Mouse (Mus musculus): Measurements from ENCODE around the gene Ptprh.

The Ptprh gene

DNA sequence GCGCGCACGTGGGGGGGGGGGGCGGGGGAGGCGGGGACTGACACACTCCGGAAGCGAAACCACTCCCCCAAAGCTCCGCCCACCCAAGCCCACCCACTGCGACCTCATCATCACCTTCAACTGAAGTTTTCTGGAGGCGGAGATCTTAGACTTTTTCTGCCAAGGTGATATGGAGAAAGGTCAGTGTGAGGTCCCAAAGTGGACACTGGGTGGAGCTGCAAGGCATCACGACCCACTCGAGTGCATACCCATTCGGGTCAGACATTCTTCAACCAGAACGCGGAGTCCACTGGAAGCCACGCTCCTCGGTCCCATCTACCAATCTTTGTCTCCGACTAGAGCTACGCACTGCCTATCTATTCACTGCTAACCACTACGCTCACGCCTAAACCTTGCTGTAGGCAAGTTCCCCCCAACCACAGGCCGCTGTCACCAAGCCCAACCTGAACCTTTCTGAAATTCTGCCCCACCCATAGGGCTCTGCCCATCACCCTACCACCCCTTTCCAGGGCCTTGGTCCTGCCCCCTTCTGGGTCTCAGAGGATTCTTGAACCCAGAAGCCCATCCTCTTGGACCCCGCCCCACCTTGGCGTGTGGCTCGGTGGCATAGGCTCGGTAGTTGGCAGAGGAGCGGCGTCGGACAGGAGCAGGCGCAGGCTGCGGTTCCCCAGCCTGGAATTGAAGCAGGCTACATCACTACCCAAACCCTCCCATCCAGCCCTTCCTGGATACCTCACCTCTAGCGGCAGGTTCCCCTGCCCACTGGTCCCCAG is 82.4 kb downstream of the Ptprh start:
- DNase-seq = no peak

DNA sequence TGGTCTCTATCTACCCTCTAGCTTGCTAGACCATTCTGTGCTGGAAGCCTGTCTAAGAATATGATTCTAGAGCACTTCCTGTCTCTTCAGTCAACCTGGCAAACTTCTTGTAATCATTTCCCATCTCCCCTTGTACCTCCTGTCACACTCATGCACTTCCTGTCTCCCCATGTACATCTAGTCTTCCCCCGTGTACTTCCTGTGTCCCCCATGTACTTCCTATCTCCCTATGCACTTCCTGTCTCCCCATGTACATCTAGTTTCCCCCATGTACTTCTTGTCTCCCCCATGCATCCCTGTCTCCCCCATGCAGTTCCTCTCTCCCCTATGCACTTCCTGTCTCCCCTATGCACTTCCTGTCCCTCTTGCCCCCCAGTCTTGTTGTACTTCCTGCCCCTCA is 85.4 kb downstream of the Ptprh start:
- no peak for DNase-seq

DNA sequence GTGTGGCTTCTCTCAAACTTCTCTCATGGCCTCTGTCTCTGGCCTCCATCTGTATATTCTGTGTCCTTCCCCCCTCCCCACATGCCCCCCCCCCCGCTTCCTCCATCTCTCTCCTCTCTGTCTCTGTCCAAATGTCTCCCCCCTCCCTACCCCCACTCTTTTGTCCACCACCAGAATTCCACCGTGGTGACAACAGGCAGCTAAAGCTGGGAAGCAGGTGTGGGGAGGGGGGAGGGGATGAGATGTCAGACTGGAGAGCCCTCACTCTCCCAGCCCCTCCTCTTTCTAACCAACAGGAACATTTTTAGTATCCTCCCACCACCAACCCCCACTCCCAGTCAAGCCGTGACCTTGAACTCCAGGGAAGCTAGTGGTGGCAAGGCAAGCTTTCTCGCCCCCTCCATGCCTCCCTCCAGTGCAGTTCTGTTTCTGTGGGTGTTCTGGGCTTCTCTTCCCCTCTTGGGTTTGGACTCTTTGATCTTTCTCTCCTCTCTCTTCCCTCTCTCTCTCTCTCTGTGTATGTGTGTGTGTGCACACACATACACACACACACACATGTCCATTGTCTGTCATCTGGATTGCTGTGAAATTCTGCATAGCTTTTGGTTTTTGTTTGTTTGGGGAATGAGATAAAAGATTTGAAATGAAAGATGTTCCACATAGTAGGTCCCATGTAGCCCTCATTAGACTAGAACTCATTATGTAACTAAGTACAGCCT is 87.3 kb downstream of the Ptprh start, which contains the start of gene Tnnt1:
Gene Tnnt1 (minus strand): TSS at position 51 of the 719 bp plus-strand sequence.
- DNase-seq = no peak

DNA sequence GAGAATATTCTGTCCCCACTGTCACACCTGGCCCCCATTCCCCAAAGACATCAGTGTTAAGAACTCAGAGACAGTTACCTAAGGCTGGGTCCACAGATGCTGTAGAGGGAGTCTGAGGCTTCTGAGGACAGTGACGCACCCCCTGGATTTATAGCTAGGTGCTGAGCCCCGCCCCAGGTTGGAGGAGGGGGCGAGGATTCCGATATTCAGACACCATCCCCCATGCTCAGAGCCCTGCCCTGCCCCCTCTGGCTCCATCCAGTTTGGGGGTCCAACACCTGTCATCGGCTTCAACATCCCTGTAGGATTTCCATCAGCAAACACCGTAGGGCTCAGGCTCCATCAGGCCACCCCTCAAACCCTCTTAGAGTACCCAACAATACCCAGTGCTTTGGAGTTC is 88.0 kb downstream of the Ptprh start:
- no peak for DNase-seq

DNA sequence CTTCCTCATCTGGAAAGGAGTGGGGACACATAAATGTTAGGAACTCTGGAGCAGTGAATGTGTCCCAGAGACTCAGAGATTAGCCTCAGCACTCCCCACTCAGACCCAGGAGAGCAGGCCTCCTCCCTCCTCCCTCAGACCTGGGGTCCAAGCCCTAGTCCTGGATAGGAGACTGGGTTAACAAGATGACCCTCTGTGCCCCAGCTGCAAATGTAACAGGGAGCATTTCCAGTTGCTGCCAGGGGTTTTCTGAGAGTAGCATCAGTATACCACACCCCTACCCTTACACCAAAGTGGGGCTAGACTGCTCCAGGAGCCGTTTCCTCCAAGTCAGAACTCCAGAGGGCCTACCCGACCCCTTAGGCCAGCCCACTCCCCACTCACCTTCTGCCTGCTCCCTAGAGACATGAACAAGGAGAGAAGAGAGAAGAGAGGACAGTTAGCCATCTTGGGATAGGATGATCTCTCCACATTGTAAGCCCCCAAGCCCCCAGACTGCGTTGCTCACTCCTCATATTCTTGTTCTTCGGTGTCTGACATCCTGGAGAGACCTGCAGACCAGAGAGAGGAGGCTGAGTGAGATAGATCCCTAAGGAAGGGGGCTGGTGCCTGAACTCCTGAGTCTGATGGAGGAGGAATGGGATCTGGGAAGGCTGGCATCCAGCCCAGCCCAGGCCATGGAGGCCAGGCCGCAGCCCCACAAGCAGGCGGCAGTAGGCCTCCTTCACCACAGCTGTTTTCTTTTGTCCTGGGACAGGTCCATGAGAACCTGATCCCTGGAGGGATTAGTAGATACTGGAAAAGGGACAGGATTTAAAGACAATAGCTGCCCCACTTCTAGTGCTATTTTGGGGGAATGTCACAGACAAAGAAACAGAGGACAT is 89.8 kb downstream of the Ptprh start:
- DNase-seq = no peak

DNA sequence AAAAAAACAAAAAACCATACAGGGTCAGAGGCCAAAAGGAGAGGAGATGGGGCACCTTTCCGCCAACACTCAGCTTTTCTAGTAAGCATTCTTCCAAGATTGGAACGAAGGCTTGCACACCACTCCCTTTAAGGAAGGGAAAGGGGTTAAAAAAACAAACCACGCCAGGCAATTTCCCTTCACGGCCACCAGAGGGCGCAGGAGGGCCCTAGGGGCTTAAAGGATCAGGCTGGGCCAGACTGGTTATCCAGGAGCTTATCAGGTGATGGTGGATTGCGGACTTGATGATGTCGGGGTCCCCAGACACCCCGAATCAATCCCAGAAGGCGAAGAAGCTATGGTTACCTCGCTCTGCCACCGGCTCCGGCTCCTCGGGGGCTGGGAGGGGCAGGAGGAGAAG is 90.6 kb downstream of the Ptprh start:
- DNase-seq = peak; percentile 60

DNA sequence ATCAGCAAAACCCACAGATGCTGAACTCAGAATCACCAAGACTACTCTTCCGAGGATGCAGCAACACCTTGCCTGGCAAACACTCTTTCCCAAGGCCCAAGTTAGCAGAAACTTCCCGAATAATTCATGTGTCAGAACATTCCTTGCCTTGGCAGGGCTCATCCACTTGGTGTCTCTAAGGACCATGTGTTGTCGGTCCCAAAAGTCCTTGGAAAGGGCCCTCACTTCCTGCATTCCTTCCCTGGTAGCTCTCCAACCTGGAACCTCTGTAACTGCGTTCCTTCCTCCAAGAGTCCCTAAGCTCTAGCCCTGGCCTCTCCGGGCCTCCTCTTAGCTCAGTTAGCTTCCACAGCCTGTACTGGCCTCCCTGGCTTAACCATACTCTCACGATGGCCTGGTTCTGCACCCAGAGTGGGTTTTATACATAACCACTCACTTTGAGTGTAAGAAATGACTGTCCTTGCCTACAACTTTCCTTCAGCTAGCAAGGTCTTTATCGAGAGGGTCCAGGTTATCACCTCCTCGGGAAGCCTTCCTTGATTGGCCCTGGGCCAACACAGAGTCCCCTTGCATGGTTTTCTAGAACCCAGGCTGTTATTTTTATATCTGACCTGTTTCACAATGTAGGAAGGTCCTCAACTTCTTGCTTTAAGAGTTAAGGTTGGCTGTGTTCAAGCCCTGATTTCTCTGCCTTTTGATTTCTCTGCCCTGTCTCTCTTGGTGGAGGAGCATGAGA is 92.2 kb downstream of the Ptprh start:
- peak; percentile 55 for DNase-seq

DNA sequence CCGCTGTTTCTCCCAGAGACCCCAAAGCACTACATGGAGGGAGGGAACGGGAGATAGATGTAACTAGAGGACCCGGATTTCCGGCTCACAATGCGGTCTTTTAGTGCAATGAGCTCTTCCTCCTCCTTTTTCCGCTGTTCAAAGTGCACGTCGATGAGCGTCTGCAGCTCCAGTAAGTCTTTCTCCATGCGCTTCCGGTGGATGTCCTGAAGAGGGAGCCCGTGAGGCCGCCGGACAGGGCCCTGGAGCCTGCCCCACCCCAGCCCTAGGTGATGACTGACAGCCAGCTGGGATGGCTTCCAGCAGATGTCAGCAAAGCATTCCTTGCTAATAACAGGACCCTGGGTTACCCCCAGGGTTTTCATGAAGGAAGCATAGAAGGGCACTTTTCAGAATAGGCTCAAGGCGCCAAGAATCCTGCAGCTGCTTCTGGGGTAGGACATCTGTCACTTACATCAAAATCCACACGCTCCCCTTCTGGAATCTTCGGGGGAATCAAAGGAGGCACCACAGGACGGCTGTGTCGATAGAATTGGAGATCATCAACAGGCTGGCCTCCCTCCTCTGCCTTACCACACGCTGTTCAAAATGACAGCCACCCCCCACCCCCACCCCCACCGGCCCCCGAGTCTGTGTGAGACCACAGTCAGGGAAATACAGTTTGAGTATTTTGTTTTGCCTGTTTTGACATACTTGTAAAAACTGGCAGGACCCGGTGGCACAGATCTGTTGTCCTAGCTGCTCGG is 93.8 kb downstream of the Ptprh start:
- peak; percentile 95 for DNase-seq

DNA sequence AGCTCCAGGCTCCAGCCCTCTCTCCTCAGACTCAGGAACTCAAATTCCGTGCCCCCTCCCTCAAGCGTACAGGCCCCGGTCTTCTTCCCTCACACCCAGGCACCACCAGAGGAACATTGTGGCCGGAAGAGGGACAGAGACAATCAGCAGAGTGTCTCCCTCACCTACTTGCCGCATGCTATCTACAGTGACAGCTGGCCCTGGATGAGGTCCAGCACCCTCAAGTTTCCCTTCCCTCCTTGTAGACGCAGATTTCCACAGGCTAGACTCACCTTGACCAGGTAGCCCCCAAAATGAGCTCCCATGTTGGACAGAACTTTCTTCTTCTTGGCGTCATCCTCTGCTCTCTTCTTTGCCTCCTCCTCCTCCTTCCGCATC is 95.1 kb downstream of the Ptprh start:
- DNase-seq = no peak

DNA sequence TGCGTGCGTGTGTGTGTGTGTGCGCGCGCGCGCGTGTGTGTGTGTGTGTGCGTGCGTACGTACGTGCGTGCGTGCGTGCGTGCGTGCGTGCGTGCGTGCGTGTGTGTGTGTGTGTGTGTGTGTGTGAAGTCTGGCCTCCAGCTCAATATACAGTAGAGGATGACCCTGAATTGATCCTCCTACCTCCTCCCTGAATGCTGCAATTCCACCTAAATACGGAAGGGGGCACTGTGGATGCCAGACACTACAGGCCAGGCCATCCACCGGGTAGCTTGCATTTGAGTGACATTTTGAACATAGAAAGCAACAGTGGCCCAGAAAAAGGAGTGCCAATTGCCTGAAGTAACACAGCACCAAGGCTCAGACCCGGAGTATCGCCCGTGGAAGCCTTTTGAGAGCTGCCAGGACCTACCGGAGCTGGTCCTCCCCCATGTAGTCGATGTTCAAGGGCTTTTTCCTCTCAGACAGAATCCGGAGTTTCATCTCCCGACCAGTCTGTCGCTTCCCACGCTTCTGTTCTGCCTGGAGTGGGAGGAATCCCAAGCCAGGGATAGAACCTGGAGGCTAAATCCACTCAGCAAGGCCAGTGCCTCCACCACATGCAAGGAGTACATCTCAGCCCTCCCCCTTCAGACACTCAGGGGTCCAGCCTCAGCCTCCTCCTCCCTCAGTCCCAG is 95.6 kb downstream of the Ptprh start:
- no peak for DNase-seq

DNA sequence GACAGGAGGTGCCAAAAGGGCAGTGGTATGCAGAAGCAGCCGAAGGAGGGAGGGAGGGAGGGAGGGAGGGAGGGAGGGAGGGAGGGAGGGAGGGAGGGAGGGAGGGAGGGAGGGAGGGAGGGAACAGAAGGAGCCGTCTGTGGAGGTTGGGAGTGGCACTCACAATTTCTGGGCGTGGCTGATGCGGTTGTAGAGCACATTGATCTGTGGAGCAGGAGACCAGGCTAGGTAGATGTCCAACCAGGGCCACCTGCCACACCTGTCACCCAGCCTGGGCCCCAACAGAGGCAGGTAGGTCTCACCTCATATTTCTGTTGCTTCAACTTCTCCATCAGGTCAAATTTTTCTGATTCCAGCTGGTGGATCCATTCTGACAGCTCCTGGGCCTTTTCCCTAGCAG is 96.6 kb downstream of the Ptprh start:
- DNase-seq = no peak

DNA sequence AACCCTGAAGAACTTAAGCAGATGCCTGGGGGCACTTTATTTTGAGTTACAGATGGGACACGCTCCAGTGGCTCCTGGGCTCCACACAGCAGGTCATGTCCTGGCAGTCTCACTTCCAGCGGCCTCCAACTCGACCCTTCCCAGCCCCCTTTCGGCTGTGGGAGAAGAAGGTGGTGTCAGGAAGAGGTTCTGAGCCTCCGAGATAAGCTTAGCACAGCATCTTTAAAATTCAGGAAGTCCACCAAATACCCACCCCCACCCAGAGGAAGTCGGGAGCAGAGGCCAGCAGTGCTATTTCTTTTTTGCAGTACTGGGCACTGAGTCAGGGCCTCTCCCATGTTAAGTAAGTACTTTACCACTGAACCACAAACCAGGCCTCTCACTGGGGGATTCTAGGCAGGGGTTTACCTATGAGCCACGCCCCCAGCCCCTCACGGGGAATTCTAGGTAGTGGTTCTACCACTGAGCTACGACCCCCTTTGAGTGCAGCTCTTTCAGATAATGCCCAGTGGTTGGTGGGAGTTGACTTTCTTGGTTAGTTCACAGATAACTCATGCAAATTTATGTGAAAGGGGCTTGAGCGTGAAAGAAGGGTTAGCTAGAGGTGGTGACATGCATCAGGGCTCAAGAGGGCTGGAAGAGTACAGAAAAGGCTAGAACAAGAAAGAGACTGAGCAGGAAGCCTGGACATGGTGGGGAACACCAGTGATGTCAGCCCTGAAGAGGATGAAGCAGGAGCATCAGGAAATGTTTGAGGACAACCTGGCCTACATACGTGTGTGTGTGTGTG is 99.0 kb downstream of the Ptprh start:
- no peak for DNase-seq

DNA sequence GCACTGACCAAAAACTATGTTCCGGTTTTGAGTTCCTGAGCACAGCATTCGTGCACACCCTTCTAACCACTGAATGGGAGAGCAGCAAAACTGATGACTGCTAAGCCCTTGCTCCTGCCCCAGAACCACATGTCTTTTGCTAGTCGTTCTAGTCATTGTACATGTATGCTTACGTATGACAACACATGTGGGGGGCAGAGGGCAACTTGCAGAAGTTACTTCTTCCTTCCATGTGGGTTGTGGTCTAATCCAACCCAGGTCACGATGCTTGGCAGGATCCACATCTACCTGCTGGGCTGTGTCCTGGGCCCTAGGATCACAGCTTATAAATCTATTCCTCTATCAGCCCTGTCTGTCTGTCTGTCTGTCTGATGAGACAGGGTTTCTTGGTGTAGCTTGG is 100.0 kb downstream of the Ptprh start:
- no peak for DNase-seq

DNA sequence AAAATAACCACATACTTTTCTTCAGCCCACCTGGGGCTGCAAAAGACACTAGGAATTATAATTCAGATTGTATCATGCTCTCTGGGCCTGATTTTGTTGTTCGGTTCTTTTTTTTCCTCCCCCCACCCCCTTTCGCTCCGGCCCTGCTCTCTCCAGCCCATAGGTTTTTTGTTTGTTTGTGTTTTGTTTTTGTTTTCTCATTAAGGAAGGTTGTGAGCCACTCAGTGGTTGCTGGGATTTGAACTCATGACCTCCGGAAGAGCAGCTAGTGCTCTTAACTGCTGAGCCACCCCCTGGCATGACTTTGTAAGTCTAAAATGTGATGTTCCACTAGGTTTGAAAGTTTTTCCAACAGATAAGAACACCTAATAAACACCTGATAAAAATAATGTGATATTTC is 100.7 kb downstream of the Ptprh start:
- no peak for DNase-seq

DNA sequence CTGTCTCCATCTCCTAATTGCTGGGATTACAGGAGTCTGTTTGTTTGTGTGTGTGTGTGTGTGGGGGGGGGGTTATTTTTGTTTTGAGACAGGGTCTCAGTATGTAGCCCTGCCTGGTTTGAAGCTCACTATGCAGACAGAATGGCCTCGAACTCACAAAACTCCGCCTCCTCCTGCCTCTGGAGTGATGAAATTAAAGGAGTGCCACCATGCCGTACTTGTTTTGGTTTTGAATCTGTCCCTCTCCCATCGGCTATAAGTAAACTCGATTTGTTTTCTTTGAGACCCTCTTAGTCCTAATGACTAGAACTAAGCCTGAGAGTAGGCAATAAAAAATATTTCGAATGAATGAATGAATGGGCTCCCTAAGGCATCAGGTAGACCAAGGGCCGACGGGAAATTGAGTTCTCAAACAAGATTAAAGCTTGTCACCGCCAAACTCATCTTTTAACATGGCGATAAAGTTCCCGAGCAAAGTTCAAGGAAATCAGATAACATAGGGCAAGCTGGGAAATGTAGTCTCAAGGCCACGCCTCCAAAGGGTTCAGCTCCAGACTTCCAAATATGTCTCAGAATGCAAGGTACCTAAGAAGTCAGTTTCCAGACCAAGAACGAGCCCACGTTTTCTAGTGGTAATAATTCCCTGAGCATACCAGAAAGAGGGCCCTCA is 101.3 kb downstream of the Ptprh start:
- DNase-seq = peak; percentile 58

DNA sequence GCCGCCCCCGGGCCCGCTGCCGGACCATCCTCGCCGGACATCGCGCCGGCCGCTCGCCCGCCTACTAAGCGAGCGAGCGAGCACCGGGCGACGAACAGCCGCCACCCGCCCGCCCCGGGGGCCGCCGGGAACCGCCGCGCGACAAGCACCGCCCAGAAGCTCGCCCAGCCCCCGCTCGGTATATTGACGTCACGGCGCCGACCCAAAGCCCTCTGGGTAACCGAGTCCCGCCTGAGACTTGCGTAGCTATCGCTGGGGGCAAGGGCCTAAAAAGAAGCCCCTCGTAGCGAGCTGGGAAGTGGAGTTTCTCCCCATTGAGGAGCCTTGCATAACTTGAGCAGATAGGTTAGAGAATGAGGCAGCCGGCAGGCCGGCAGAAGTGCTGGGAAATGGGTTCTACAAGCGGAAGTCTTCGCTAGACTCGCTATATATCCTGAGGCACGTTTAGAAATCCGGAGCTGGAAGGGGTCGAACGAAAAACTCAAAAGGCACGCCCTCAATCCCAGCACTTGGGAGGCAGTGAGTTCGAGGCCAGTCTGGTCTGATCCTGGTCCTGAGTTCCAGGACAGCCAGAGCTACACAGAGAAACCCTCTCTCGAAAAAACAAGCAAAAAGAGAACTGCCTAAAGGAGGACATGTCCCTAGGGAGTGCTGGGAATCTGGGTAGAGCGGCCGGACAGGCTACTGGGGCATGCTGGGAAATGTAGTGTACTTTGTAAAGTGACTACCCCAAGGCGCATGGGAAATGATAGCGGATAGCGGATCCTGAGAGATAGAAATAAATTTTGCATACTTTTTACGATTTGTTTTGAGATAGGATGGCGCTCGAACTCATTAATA is 102.1 kb downstream of the Ptprh start, which contains the start of gene Ppp1r12c:
Gene Ppp1r12c (minus strand): TSS at position 123 of the 840 bp plus-strand sequence.
- peak; percentile 97 for DNase-seq

DNA sequence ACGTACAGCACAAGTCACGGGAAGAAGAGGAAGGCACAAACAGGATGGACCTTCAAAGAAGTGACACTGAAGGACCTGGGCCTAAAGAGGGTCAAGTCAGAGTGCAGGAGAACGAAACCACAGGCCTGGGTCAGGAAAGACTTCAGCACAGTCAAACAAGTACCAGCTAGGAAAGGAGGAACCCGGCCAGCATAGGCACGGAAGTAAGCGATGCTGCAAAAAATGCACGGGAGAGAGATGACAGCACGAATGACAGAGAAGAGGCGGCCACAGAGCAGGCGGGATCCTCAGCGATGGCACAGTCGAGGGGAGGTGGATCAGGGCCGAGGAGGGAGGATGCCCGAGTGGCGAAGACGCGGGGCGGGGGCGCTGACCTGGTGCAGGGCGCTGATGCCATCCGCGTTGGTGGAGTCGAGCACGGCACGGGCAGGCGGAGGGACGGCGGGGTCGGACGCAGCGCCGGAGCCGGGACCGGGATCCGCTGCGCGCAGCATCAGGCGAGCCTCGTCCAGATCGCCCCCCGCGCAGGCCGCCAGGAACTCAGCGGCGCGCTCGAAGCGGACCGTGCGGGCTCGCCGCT is 102.9 kb downstream of the Ptprh start:
- DNase-seq = peak; percentile 56

DNA sequence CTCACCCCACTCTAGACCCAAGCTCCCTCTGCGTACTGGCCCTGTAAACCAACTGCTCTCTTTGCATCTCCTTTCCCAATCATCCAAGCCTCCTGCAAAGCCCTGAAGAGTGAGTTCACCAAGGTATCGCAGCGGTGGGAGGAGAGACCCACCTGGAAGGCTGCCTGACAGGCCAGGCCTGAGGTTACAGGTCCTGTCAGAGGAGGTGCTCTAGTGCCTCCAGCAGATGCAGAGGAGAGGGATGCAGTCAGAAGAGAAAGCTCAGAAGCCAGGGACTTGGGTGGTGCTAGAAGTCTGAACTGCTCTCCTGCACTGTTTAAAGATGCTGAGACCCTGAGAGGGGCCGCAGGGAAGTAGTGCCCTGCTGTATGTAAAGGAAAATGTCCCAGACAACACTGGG is 104.8 kb downstream of the Ptprh start:
- DNase-seq = no peak
